In genomic region chr11:78522481-78522997, GRCm38 (mm10) we compare ENCODE assay signal across 11 mouse cellular contexts. TPM values are rescaled to one million over a fixed set of nuclear protein-coding genes. Genes with fewer than 3 reads are reported as not detected.
DNase-seq lines count a peak whose midpoint lies in the region; ATAC-seq and TF ChIP-seq lines count a peak whose summit lies in the region.
"Had no signal": no experiment of that assay in that cellular context is flagged by ENCODE, and none has a peak within 500 bp of the region (broad histone marks: within the 10 kb centered on the region; RNA-seq: fewer than 3 reads in every experiment).

No protein-coding gene starts in this region.

- peak; percentile 70 for TF ChIP-seq CTCF in lung, postnatal 0 days (IDR thresholded peaks at IDR 0.05)

- H3K9me3 ChIP-seq in kidney, embryonic 16.5 days (ENCODE audit: low read length), result no peaks in the 10 kb centered on the region
- no peaks in the 10 kb centered on the region for H3K9me3 ChIP-seq in lung, postnatal 0 days (ENCODE audit: low read length)
- H3K9me3 ChIP-seq: heart, embryonic 13.5 days; neural tube, embryonic 12.5 days had no signal

- DNase-seq in adrenal gland, adult 2 months, result peak; percentile 37
- DNase-seq in adrenal gland, postnatal 14 days, result no peak
- DNase-seq in kidney, adult 11 months, result peak; percentile 62
- DNase-seq in MN1 (ENCODE audit: low spot score), result peak; percentile 46
- peak; percentile 82 for DNase-seq in lung, postnatal 0 days (ENCODE audit: low spot score)
- no peak for DNase-seq in spleen, postnatal 14 days (ENCODE audit: low spot score in 2 of 2)
- DNase-seq in thymus, postnatal 14 days, result no peak

- H3K9ac ChIP-seq in kidney, embryonic 16.5 days (replicated peaks; ENCODE audit: low read length), result no peak overlapping the region
- no peak overlapping the region for H3K9ac ChIP-seq in lung, postnatal 0 days (replicated peaks; ENCODE audit: low read depth)
- H3K9ac ChIP-seq: heart, embryonic 13.5 days; neural tube, embryonic 12.5 days had no signal

- whole genome bisulfite sequencing in kidney, embryonic 16.5 days, result 90% methylated on average over 1 of the region's 1 CpGs
- WGBS in lung, postnatal 0 days, result 67% methylated on average over 1 of the region's 1 CpGs

- H3K4me3 ChIP-seq in kidney, embryonic 16.5 days (ENCODE audit: low read length), result no peak overlapping the region
- H3K4me3 ChIP-seq in lung, postnatal 0 days (ENCODE audit: low read depth, low read length), result no peak overlapping the region
- H3K4me3 ChIP-seq: heart, embryonic 13.5 days; neural tube, embryonic 12.5 days had no signal

- no peak overlapping the region for H3K27ac ChIP-seq in kidney, embryonic 16.5 days (ENCODE audit: low read length)
- 0 out of 2 replicates have a peak overlapping the region, but pooled peaks have one; percentile 26 for H3K27ac ChIP-seq in lung, postnatal 0 days (ENCODE audit: low read length)
- H3K27ac ChIP-seq: heart, embryonic 13.5 days; neural tube, embryonic 12.5 days had no signal

- H3K27me3 ChIP-seq in kidney, embryonic 16.5 days (ENCODE audit: insufficient read depth, low read length), result no peaks in the 10 kb centered on the region
- H3K27me3 ChIP-seq in lung, postnatal 0 days (replicated peaks; ENCODE audit: insufficient read depth, low read length), result no peaks in the 10 kb centered on the region
- H3K27me3 ChIP-seq: heart, embryonic 13.5 days; neural tube, embryonic 12.5 days had no signal

- no peaks in the 10 kb centered on the region for H3K4me1 ChIP-seq in kidney, embryonic 16.5 days (ENCODE audit: insufficient read depth, low read length)
- H3K4me1 ChIP-seq in lung, postnatal 0 days (ENCODE audit: insufficient read depth, low read depth, low read length), result no peaks in the 10 kb centered on the region
- H3K4me1 ChIP-seq: heart, embryonic 13.5 days; neural tube, embryonic 12.5 days had no signal

- H3K4me2 ChIP-seq in kidney, embryonic 16.5 days (replicated peaks; ENCODE audit: low read depth, low read length), result no peak overlapping the region
- H3K4me2 ChIP-seq in lung, postnatal 0 days (replicated peaks; ENCODE audit: low read depth, low read length), result no peak overlapping the region
- H3K4me2 ChIP-seq: heart, embryonic 13.5 days; neural tube, embryonic 12.5 days had no signal

- TF ChIP-seq EP300 in lung, postnatal 0 days (IDR thresholded peaks at IDR 0.05), result no peak

- H3K36me3 ChIP-seq in kidney, embryonic 16.5 days (ENCODE audit: insufficient read depth, low read length), result peaks cover 93% of the 10 kb centered on the region
- H3K36me3 ChIP-seq in lung, postnatal 0 days (ENCODE audit: insufficient read depth, low read length), result peaks cover 36% of the 10 kb centered on the region

- ATAC-seq in kidney, embryonic 16.5 days (ENCODE audit: low FRiP score, low TSS enrichment), result no peak
- ATAC-seq in lung, postnatal 0 days, result peak; percentile 36

RNA-seq across cellular contexts. Expression of gene Poldip2, which starts 10.5 kb away (rescaled TPM):
- 100 to 1,000 TPM; 151 to 168 TPM for total RNA-seq in adrenal gland, adult 2 months (2021)
- polyA plus RNA-seq in adrenal gland, adult 2 months (2012; rRNA removed), result 94.8 and 108 TPM in 2 replicates
- total RNA-seq in adrenal gland, postnatal 14 days (2021), result 177 and 186 TPM in 2 replicates
- 188 and 192 TPM in 2 replicates for polyA plus RNA-seq in kidney, embryonic 16.5 days (2015; fragmentation: Nextera tagmentation; extraction: Ambion mirVana)
- 105 and 111 TPM in 2 replicates for polyA plus RNA-seq in lung, postnatal 0 days (2015; fragmentation: Nextera tagmentation; extraction: Ambion mirVana)

RNA-seq across cellular contexts. Expression of gene Tmem199, which starts 10.6 kb away (rescaled TPM):
- total RNA-seq in adrenal gland, adult 2 months (2021), result 10 to 100 TPM; 22.0 to 26.8 TPM
- polyA plus RNA-seq in adrenal gland, adult 2 months (2012; rRNA removed), result 6.9 and 8.8 TPM in 2 replicates
- 26.3 and 29.6 TPM in 2 replicates for total RNA-seq in adrenal gland, postnatal 14 days (2021)
- 56.9 and 58.8 TPM in 2 replicates for polyA plus RNA-seq in kidney, embryonic 16.5 days (2015; fragmentation: Nextera tagmentation; extraction: Ambion mirVana)
- 32.3 and 32.4 TPM in 2 replicates for polyA plus RNA-seq in lung, postnatal 0 days (2015; fragmentation: Nextera tagmentation; extraction: Ambion mirVana)

RNA-seq across cellular contexts. Expression of gene Tnfaip1, which starts 13.6 kb away (rescaled TPM):
- 10 to 100 TPM; 36.1 to 48.2 TPM for total RNA-seq in adrenal gland, adult 2 months (2021)
- 22.2 and 22.7 TPM in 2 replicates for polyA plus RNA-seq in adrenal gland, adult 2 months (2012; rRNA removed)
- total RNA-seq in adrenal gland, postnatal 14 days (2021), result 47.9 and 49.4 TPM in 2 replicates
- polyA plus RNA-seq in kidney, embryonic 16.5 days (2015; fragmentation: Nextera tagmentation; extraction: Ambion mirVana), result 95.1 and 100 TPM in 2 replicates
- polyA plus RNA-seq in lung, postnatal 0 days (2015; fragmentation: Nextera tagmentation; extraction: Ambion mirVana), result 93.3 and 96.6 TPM in 2 replicates

RNA-seq across cellular contexts. Expression of gene Ift20, which starts 13.6 kb away (rescaled TPM):
- total RNA-seq in adrenal gland, adult 2 months (2021), result 100 to 1,000 TPM in 1 of 2 experiments, 10 to 100 TPM in 1; 81.7 to 109 TPM
- polyA plus RNA-seq in adrenal gland, adult 2 months (2012; rRNA removed), result 86.5 and 115 TPM in 2 replicates
- total RNA-seq in adrenal gland, postnatal 14 days (2021), result 81.5 and 90.2 TPM in 2 replicates
- polyA plus RNA-seq in kidney, embryonic 16.5 days (2015; fragmentation: Nextera tagmentation; extraction: Ambion mirVana), result 125 and 130 TPM in 2 replicates
- polyA plus RNA-seq in lung, postnatal 0 days (2015; fragmentation: Nextera tagmentation; extraction: Ambion mirVana), result 216 and 222 TPM in 2 replicates

RNA-seq across cellular contexts. Expression of gene Sebox, which starts 19.3 kb away (rescaled TPM):
- not detected for total RNA-seq in adrenal gland, adult 2 months (2021)
- polyA plus RNA-seq in adrenal gland, adult 2 months (2012; rRNA removed), result not detected in 2 replicates
- not detected in 2 replicates for total RNA-seq in adrenal gland, postnatal 14 days (2021)
- not detected in 2 replicates for polyA plus RNA-seq in kidney, embryonic 16.5 days (2015; fragmentation: Nextera tagmentation; extraction: Ambion mirVana)
- polyA plus RNA-seq in lung, postnatal 0 days (2015; fragmentation: Nextera tagmentation; extraction: Ambion mirVana), result not detected in 2 replicates
- polyA plus RNA-seq: heart, embryonic 13.5 days; limb, embryonic 14.5 days; neural tube, embryonic 12.5 days had no signal

Comparison
In these comparisons a context has a peak if more than half of its experiments do, and no peak if none do; other contexts are left out.
1. DNase-seq: peak in adrenal gland, adult 2 months (single experiment), kidney, adult 11 months (single experiment), MN1 (single experiment) and lung, postnatal 0 days (single experiment); none in adrenal gland, postnatal 14 days (single experiment), spleen, postnatal 14 days (0 of 2) and thymus, postnatal 14 days (single experiment).